Mouse (Mus musculus) thymus, postnatal 25 days (tissue): ENCODE measurements around the gene Kcnj16.

Experiments
- DNase-seq: peaks from one replicate; pipeline ENCODE4 v3.0.0; 2022

Gene Kcnj16

DNA sequence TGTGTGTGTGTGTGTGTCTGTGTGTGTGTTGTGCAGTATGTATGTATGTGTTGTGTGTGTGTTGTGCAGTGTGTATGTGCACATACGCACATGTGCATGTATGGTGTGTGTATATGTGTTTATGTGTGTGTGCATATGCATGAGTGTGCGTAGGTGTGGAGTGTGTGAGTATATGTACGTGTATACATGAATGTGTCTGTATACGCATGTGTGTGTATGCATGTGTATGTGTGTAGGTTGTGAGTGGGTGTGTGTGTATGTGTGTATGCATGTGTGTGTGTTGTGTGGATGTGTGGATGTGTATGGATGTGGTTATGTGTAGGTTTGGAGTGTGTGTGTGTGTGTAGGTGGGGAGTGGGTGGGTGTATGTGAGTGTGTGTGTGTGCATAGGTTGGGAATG lies 89.6 kb downstream of the Kcnj16 start:
- no peak for DNase-seq

DNA sequence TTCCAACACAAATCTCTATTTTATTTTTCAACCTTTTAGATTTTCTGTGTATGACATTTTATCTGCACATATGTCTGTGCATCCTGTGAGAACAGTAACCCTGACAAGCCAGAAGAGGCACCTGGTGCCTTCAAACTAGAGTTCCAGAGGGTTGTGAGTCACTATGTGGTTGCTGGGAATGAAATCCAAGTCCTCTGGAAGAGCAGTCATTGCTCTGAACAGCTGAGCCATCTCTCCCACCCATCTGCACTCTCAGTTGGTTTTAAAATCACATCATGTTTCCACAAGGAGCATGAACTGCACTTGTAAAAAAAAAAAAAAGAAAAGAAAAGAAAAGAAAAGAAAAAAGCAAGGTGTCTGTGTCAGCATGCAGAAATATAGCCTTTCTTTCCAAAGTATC lies 91.6 kb downstream of the Kcnj16 start:
- no peak for DNase-seq

GRCm38 (mm10) chr11:111060216-111060615 lies 92.4 kb downstream of the Kcnj16 start:
- DNase-seq, result no peak

GRCm38 (mm10) chr11:111064751-111065527 lies 97.1 kb downstream of the Kcnj16 start:
- DNase-seq, result peak; percentile 52

GRCm38 (mm10) chr11:111065635-111066298 lies 97.9 kb downstream of the Kcnj16 start, which contains the start of gene Kcnj2:
Gene Kcnj2, plus strand, starts transcription at chr11:111066164.
- peak; percentile 89 for DNase-seq

- no peak for DNase-seq
Observed at GRCm38 (mm10) chr11:111066299-111066691, 98.5 kb downstream of the Kcnj16 start.

DNA sequence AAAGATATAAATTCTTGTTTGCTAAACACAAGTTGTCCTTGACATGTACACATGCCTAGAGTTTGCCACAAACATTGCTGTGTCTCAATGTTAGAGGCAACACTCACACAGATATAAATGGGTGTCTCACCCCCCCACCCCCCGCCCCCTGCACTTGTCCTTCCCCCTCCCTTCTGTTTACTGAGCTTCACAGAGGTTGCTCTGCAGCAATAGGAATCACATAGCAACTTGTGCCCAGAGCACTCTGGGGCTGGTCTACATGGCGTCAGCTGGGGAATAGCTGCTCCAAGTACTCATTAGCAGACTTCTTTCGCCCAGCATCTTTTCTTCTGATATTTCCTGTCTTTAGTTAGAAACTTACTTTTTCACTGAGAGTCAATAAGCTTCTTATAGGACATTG lies 100.0 kb downstream of the Kcnj16 start:
- no peak for DNase-seq

- DNase-seq, result no peak
Observed at GRCm38 (mm10) chr11:111070460-111070859, 102.6 kb downstream of the Kcnj16 start.

GRCm38 (mm10) chr11:111074131-111074530 lies 106.3 kb downstream of the Kcnj16 start:
- no peak for DNase-seq
